Mouse (Mus musculus) NIH3T3 (cell line): ENCODE data around the gene Ralgps1.
"Not testable (repeated sequence)": the region's sequence is repeated elsewhere in the genome, so short reads cannot be mapped to it uniquely, and the experiment has no call there.

ENCODE experiments used
- DNase-seq: peaks from one replicate; pipeline ENCODE4 v3.0.0-alpha.2; 2012; ENCODE audit warnings: low read depth

Ralgps1 gene

GRCm38 (mm10) chr2:33361139-33361716, 10.1 kb downstream of the Ralgps1 start:
- no peak for DNase-seq

GRCm38 (mm10) chr2:33360564-33360963, 10.7 kb downstream of the Ralgps1 start:
- DNase-seq, result no peak

- DNase-seq, result peak; percentile 38
Observed at GRCm38 (mm10) chr2:33359184-33359583, 12.1 kb downstream of the Ralgps1 start.

GRCm38 (mm10) chr2:33357250-33357838, 13.9 kb downstream of the Ralgps1 start:
- DNase-seq, result peak; percentile 36

GRCm38 (mm10) chr2:33355558-33355957, 15.7 kb downstream of the Ralgps1 start:
- no peak for DNase-seq

GRCm38 (mm10) chr2:33353432-33353831, 17.9 kb downstream of the Ralgps1 start:
- DNase-seq, result no peak

GRCm38 (mm10) chr2:33351449-33351848, 19.8 kb downstream of the Ralgps1 start:
- no peak for DNase-seq

GRCm38 (mm10) chr2:33350921-33351320, 20.4 kb downstream of the Ralgps1 start:
- DNase-seq, result no peak

GRCm38 (mm10) chr2:33349581-33349980, 21.7 kb downstream of the Ralgps1 start:
- no peak for DNase-seq

- DNase-seq, result peak; percentile 94
Observed at GRCm38 (mm10) chr2:33349081-33349480, 22.2 kb downstream of the Ralgps1 start.

GRCm38 (mm10) chr2:33348260-33348659, 23.0 kb downstream of the Ralgps1 start:
- DNase-seq, result peak; percentile 42

- DNase-seq, result peak; percentile 76
Observed at GRCm38 (mm10) chr2:33347607-33348006, 23.7 kb downstream of the Ralgps1 start.

GRCm38 (mm10) chr2:33346749-33347148, 24.5 kb downstream of the Ralgps1 start:
- no peak for DNase-seq

- peak; percentile 65 for DNase-seq
Observed at GRCm38 (mm10) chr2:33345956-33346355, 25.3 kb downstream of the Ralgps1 start.

- peak; percentile 47 for DNase-seq
Observed at GRCm38 (mm10) chr2:33345475-33345874, 25.8 kb downstream of the Ralgps1 start.

GRCm38 (mm10) chr2:33343413-33343812, 27.9 kb downstream of the Ralgps1 start:
- DNase-seq, result peak; percentile 54

- peak; percentile 53 for DNase-seq
Observed at GRCm38 (mm10) chr2:33342148-33342547, 29.1 kb downstream of the Ralgps1 start.

- no peak for DNase-seq
Observed at GRCm38 (mm10) chr2:33335789-33336188, 35.5 kb downstream of the Ralgps1 start.

GRCm38 (mm10) chr2:33329622-33330021, 41.7 kb downstream of the Ralgps1 start:
- DNase-seq, result no peak

- DNase-seq, result peak; percentile 66
Observed at GRCm38 (mm10) chr2:33328941-33329340, 42.3 kb downstream of the Ralgps1 start.

- peak; percentile 69 for DNase-seq
Observed at GRCm38 (mm10) chr2:33325359-33325758, 45.9 kb downstream of the Ralgps1 start.

- DNase-seq, result no peak
Observed at GRCm38 (mm10) chr2:33323799-33324595, 47.3 kb downstream of the Ralgps1 start.

GRCm38 (mm10) chr2:33323043-33323625, 48.2 kb downstream of the Ralgps1 start:
- DNase-seq, result not testable (repeated sequence)
